Mouse (Mus musculus): Measurements from ENCODE around the gene Olfr433.

GRCm38 (mm10) chr1:174050532-174050931 lies 10.0 kb downstream of the Olfr433 start:
- no peak for TF ChIP-seq CTCF (IDR thresholded peaks at IDR 0.05; ENCODE audit: borderline replicate concordance, extremely low read depth, insufficient read depth, insufficient read length)
- TF ChIP-seq POLR2A (IDR thresholded peaks at IDR 0.05; ENCODE audit: borderline replicate concordance, extremely low read depth, insufficient read depth, insufficient read length, poor library complexity, severe bottlenecking) = no peak

Data from brain, embryonic 14.5 days (tissue).